Mouse (Mus musculus) stomach, postnatal 0 days (tissue): Measurements from ENCODE around the gene Dnajc15.

Source experiments
- CTCF ChIP-seq: IDR thresholded peaks from 2 replicates; pipeline ENCODE4 v1.5.1; 2016; ENCODE audit warnings: antibody characterized with exemption, low read depth, mild to moderate bottlenecking, moderate library complexity
- EP300 ChIP-seq: optimal IDR thresholded peaks from 2 replicates; pipeline ENCODE3; 2016; ENCODE audit warnings: antibody characterized with exemption

GRCm38 (mm10) chr14:77795240-77795639 lies 79.7 kb downstream of the Dnajc15 start:
- TF ChIP-seq EP300 (no peak), CTCF (no peak)
